Mouse (Mus musculus) hematopoietic stem cell, adult 5-6 weeks (primary cell): ENCODE data around the gene Rragc. TPM values are rescaled to one million over a fixed set of nuclear protein-coding genes. Genes with fewer than 3 reads are reported as not detected.

ENCODE experiments used
- ATAC-seq, 2 experiments: fragments of 125-278 bp in 1 of 2; replicated peaks in 1 of 2; 2 replicates each; pipeline ENCODE4 v1.8.0; 2016 to 2017; ENCODE audit warnings: inconsistent platforms in 2 of 2, mild to moderate bottlenecking in 2 of 2, moderate number of reproducible peaks in 2 of 2, low read depth in 1 of 2, moderate TSS enrichment in 1 of 2; ENCODE audit not compliant: low FRiP score in 2 of 2, poor library complexity in 2 of 2, severe bottlenecking in 2 of 2, insufficient read depth in 1 of 2, low TSS enrichment in 1 of 2
- total RNA-seq: library from RNA; stranded (forward); fragments of 172-1452, 232-1000 nt; gene quantifications from 2 replicates; pipeline ENCODE4 v1.2.3, GENCODE M21; 2017

The Rragc gene
- total RNA-seq, 1 experiment from 2014 or later = 48.7 TPM

DNA sequence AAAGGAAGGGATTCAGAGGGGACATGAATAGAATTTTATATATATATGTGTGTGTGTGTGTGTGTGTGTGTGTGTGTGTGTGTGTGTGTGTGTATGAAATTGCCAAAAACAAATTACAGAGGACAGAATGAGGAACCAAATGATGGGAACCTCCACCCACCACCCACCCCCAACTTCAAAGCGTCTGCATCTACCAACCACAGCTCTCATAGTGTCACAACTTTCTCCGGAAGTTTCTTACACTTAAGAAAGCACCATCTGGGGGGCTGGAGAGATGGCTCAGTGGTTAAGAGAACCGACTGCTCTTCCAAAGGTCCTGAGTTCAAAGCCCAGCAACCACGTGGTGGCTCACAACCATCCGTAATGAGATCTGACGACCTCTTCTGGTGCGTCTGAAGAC, 23.6 kb downstream of the Rragc start:
- ATAC-seq = peak; percentile 61 to 80; a peak in 3 of 4 replicates

DNA sequence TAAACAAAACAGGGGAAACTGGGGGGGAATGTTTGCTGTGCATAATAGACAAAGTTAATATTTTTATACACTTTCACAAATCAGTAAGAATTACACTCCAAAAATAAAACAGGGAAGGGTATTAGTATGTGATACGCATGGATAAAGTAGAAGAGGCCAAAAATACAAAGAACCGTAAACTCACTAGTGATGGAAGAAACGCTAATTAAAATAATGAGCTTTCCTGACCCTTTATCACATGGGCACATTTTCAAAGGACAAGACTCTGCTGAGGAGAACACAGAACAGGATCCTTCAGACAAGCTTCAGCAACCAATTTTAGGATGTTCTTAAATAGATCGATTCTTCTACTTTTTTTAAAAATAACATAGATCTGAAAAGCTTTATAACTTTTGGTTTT, 29.5 kb downstream of the Rragc start:
- no peak for ATAC-seq

DNA sequence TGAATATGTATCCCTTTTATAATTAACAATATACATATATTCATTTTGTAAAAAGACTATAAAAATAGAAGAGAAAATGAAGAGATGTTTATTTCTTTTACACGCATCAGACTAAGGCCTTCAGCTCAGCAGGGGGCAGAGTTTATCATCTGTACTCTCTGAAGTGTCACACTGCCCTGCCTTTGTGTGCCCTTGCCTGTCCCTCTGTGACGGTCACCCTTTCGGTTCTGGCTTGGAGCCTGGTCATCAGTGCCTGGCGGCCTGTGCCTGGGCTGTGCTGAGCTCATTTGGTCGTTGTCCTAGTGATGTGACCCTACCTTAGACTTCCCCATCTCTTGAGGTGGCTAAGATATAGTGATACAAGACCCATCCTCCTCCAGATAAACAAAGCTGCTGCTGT, 29.9 kb downstream of the Rragc start:
- no peak for ATAC-seq

DNA sequence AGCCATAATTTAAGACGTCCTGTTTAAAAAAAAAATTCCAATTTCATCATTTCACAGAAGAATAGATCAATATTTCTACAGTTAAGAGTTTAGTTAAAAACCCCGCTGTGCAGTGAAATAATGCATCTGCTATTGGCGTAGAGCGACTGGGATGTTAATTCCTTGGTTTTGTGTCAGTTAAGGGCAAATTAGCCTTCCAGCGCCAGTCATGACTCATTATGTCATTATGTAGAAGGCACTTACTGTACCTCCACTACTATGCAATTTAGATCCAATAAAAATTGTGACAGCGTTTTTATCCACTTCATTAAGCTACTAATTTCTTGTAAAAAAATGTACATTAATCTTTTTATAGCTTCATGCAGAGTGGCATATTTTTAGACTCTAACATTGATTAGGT, 31.7 kb downstream of the Rragc start:
- ATAC-seq = no peak

DNA sequence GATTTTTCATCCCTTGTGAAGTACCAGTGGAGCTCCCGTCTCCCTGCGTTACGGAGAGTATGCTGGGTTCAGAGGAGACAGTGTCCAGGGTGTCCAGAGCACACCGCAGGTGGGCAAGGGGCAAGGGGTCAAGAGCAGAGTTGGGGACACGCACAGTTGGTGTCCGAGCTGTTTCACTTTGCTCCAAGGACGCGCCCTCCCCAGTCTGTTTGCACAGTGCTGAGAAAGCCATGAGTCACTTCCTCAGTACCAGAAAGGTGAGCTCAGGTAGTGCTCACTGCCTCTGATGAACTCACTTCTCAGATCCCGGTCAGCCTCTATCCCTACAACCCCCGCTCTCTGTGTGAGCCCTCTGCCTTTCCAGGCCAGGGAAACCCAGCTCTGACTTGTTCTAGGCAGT, 32.4 kb downstream of the Rragc start:
- no peak for ATAC-seq

DNA sequence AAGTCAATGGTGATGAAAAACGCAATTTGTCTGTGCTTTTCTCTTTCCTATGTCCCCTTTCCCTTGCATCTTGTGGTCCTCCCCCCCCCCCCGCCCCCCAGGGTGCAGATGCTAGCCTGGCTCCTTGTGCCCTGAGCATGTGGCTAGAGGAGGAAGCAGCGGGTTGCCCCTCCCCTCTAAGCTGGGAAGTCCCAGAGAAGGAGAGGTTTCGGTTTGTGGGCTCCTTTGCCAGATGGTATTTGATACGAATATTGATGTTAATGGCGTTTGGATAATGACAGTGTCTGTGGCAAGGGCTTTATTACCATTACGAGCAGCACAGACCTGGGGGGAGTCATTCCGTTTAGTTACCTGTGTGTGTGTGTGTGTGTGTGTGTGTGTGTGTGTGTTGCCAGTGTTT, 34.8 kb downstream of the Rragc start:
- peak; percentile 66 to 81; a peak in 3 of 4 replicates for ATAC-seq

DNA sequence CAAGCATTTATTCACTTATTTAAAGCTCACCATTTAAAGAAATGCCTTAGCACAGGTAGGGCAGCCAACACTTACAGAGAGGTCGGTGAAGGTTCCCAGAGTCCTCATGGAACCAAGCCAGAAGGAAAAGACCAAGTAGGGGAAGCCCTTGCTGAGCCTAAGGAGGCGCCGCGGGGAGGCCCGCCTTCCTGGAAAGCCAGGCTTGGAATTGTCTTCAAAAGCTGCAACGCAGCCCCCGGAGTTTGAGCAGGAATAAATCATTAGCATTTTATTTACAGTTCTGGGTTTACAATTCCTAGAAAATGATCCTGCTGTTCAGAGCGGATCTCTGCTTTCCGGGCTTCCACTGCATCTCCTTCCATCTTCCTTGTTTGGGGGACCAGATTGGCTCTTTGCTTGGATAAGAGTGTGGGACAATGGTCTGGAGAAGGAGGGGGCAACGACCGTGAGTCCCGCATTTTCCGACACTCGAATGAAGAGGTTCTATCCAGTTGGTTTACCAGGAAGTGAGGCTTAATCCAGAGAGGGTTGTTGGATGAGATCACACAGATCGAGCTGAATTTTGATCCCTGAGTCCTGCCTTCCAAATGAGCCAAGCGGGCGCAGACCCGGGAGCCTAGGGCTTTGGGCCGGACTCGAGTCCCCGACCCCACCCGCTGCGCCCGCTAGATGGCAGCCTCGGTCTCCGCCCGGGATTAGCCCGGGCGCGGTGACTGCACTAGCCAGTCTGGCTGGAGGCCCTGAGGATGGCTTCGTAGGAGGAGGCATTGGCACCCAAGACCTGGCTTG, 39.7 kb downstream of the Rragc start:
- ATAC-seq = peak; percentile 80 to 90

DNA sequence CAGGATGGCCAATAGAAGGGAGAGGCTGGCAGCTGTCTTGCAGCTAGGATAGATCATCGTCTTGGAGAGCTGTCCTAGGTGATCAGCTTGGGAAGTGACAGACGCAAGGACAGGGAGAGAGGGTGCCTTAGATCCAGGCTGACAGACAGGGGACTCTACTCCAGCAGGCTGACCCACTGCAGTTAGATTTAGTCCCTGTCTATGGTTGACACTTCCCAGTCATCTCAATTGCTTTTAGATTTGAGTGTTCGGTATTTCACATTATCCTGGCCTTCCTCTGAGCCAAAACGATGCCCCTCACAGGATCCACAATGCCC, 40.2 kb downstream of the Rragc start:
- 0 out of 4 replicates have a peak, but pooled peaks of 1 of the 2 experiments have one; percentile 15 for ATAC-seq

DNA sequence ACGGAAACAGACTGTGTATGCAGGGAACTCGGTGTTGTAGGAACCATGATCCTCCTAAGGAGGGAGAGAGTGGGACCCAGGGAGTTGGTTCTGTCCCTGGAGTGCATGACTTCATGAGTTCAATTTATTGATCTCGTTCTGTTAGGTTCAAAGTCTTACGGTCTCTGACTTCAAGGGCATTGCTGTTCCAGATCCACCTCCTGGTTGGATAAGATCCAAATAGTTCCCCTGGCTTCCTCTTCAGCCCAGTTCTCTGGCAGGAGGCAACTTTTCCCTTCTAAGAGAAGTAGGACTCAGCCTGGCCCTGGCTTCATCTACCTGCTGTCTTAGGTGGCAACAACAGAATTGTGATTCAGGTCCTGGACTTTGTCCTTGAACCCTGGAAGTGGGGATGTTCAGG, 40.6 kb downstream of the Rragc start:
- no peak for ATAC-seq

DNA sequence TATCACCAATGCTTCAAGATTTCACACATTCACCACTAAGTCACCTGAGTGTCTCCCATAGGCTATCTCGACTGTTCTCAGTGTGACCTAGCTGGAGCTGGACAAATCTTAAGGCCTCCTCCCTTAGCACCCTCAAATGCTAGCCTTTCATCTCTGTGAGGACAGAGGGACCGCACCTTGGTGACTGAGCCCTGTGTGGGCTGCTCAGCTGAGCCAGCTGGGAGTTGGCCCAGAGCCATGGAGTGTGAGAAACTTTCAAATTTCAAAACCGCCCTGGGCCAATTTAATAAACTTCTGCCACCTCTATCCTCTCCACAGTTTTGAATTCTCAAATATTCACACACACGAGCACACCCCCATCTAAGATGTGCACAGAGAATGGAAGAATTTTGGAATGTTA, 43.7 kb downstream of the Rragc start:
- no peak for ATAC-seq

DNA sequence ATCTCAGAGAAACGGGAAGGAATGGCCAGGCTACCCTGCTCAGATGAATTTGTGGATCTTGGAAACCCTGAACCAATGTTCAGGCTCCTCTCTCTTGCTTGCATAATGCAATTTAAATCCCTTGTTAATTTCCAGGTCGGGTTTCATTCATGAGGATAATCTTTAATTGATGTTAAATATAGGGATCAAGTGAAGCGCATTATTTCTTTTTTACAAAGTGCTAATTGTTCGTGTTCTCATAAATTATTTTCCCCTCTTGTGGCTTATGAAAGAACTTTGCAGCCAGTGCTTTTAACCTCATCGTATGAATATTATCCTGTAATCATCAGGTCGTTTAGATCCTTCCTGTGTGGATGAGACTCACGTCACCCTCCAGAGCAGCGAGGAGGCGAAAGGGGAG, 45.5 kb downstream of the Rragc start:
- ATAC-seq = no peak

DNA sequence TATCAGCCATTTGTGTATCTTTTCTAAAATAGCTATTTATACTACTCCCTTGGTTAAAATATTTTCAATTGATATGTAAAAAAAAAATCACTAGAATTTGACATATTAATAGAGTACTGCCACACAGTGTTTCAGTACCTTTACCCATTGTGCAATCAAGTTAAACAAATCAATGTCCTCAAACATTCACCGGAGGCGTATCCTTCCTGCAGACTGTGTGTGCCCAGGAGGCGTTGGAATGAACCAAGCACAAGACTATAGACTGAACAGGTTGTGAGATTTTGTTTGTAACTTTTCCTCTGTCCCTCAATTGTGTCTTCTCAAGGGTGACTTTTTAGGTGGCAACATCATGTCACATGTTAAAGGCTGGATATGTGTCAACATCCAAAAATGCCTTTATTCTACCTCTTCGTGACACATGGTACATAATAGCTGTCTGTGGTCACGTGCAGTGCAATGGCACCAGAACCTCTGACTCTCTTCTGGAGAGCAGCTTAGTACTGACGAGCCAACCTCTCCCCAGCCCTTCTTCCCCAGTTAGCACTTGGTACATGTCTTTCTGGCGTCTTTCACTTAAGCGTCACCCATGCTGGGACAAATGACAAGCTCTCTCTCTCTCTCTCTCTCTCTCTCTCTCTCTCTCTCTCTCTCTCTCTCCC, 51.5 kb downstream of the Rragc start:
- ATAC-seq = no peak

DNA sequence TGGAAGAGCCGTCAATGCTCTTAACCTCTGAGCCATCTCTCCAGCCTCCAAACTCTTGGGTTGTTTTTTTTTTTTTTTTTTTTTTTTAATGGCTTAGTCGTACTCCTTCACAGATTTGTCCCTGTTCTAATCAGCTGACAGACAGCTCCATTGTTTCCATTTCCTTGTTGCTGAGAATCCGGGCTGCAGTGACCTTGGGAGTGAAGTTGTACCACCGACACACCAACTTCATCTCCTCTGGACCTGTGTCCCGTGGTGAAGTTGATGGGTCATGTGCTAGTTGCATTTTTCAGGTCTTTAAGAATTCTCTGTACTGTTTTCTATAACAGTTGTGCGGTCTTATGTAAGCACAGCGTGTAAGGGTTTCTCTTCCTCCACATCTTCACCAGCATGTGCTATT, 52.2 kb downstream of the Rragc start:
- no peak for ATAC-seq

DNA sequence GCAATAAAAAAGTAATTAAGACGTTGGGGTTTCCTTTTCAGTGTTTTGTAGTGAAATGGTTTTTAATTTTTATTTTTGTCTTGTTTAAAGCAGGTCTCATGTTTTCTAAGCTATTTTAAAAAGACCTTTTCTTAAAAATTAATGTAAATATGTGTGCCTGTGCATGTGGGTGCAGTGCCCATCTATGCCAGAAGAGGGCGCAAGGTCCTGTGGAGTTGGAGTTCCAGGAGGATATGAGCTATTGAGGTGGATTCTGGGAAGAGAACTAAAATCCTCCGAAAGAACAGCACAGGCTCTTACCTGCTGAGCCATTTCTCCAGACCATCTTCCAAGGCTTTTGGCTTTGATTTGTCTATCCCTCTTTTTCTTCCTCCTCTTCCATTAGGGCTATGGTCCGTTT, 53.8 kb downstream of the Rragc start:
- ATAC-seq = no peak

DNA sequence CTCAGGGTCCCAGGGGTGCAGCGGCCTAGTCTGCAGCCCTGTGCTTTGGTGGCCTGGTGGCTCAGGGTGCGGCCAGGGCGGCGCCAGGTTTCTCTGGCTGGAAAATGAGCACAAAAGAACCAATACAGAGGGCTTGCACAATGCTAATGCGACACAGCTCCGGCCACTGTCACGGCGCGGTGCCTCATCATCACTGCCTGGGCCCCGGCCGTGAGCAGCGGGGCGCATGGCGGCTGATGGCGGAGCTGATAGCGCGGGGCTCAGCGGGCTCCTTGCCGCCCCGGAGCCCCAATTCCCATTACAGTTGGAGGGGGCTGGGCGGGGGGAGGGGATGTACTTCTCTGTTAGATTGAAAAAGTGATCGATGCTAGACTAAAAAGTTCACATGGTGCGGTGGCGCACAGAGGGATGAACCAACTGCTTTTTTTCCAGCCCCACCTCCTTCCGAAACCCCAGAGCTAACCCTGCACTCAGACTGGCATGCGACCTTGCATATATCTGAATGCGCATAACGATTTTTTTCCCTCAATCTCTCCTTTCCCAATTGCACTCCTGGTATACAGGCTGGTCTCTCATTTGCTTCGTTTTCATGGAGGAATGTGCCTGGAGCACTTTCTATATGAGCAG, 55.3 kb downstream of the Rragc start:
- no peak for ATAC-seq

DNA sequence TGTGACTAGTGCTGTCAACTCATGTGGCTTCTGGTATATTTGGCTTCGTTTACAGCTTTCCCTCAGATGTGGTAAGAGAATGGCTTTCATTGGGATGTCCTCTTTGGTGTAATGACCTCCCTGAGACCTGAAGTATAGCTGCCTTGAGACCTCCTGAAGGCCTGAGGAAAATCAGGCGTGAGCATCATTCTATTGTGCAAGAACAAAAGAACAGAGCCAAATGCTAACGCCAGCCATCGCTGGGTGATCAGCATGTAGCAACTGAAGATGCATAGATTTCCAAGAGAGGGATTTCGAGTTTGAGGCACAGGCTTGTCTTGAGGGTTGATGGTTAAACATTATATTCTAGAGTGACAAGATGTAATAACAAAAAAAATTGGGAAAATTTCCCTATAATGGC, 64.9 kb downstream of the Rragc start:
- ATAC-seq = no peak
